Mouse (Mus musculus): ENCODE data around the gene Gm10378. TPM values are rescaled to one million over a fixed set of nuclear protein-coding genes. Genes with fewer than 3 reads are reported as not detected.
"Not testable (repeated sequence)": the region's sequence is repeated elsewhere in the genome, so short reads cannot be mapped to it uniquely, and the experiment has no call there.

Gene Gm10378
- total RNA-seq (2014; rRNA removed) (not detected in 2 replicates), polyA plus RNA-seq (2015; fragmentation: Nextera tagmentation; extraction: Ambion mirVana) (not detected in 2 replicates)

GRCm38 (mm10) chr14:42655638-42656037 lies at the start of gene Gm10378:
TSS of gene Gm10378 (plus strand) at chr14:42655938.
- H3K4me2 ChIP-seq (ENCODE audit: low read depth, low read length, poor library complexity, severe bottlenecking); H3K4me3 ChIP-seq (ENCODE audit: low read depth, low read length); ATAC-seq (ENCODE audit: low FRiP score); H3K36me3 ChIP-seq (ENCODE audit: insufficient read depth, low read length); DNase-seq (ENCODE audit: low spot score); H3K9ac ChIP-seq (replicated peaks; ENCODE audit: low read length, poor library complexity, severe bottlenecking); H3K27ac ChIP-seq (ENCODE audit: low read depth, low read length); H3K27me3 ChIP-seq (ENCODE audit: insufficient read depth, low read length); H3K9me3 ChIP-seq (ENCODE audit: low read length); H3K4me1 ChIP-seq (ENCODE audit: insufficient read depth, low read length): not testable (repeated sequence)
- no CpG with 5 or more reads among the region's 1 CpGs for WGBS

GRCm38 (mm10) chr14:42641817-42642216 lies 13.9 kb upstream of the Gm10378 start, which contains the start of gene Gm3633:
TSS of gene Gm3633 (minus strand) at chr14:42641917.
- H3K36me3 ChIP-seq (ENCODE audit: insufficient read depth, low read length); H3K4me2 ChIP-seq (ENCODE audit: low read depth, low read length, poor library complexity, severe bottlenecking); H3K27ac ChIP-seq (ENCODE audit: low read depth, low read length); DNase-seq (ENCODE audit: low spot score); H3K4me3 ChIP-seq (ENCODE audit: low read depth, low read length); H3K27me3 ChIP-seq (ENCODE audit: insufficient read depth, low read length); ATAC-seq (ENCODE audit: low FRiP score); H3K4me1 ChIP-seq (ENCODE audit: insufficient read depth, low read length); H3K9ac ChIP-seq (replicated peaks; ENCODE audit: low read length, poor library complexity, severe bottlenecking); H3K9me3 ChIP-seq (ENCODE audit: low read length): not testable (repeated sequence)
- WGBS = 100% methylated on average over 1 of the region's 2 CpGs

Small RNAs within 50 kb of the gene (microRNA-seq; reads per million reads assigned to microRNA genes)
- gene Gm23620 (ENCODE audit: borderline number of aligned reads) (not detected), gene Gm25228 (ENCODE audit: borderline number of aligned reads) (not detected)

Other genes with a start within 250 kb of the Gm10378 start
- gene Gm8005, start 216.3 kb upstream of the Gm10378 start, total RNA-seq (2014; rRNA removed) = not detected in 2 replicates
- not detected in 2 replicates for gene Gm8005, start 216.3 kb upstream of the Gm10378 start, polyA plus RNA-seq (2015; fragmentation: Nextera tagmentation; extraction: Ambion mirVana)
- not detected in 2 replicates for gene Gm8011, start 192.1 kb upstream of the Gm10378 start, total RNA-seq (2014; rRNA removed)
- gene Gm8011, start 192.1 kb upstream of the Gm10378 start, polyA plus RNA-seq (2015; fragmentation: Nextera tagmentation; extraction: Ambion mirVana) = not detected in 2 replicates
- gene Gm8020, start 153.6 kb upstream of the Gm10378 start, total RNA-seq (2014; rRNA removed) = not detected in 2 replicates
- not detected in 2 replicates for gene Gm8020, start 153.6 kb upstream of the Gm10378 start, polyA plus RNA-seq (2015; fragmentation: Nextera tagmentation; extraction: Ambion mirVana)
- gene Gm8024, start 131.7 kb upstream of the Gm10378 start, total RNA-seq (2014; rRNA removed) = not detected in 2 replicates
- gene Gm8024, start 131.7 kb upstream of the Gm10378 start, polyA plus RNA-seq (2015; fragmentation: Nextera tagmentation; extraction: Ambion mirVana) = 0.11 TPM in 1 of 2 replicates, not detected in the other
- not detected in 2 replicates for gene Gm17124, start 56.1 kb upstream of the Gm10378 start, total RNA-seq (2014; rRNA removed)
- not detected in 2 replicates for gene Gm17124, start 56.1 kb upstream of the Gm10378 start, polyA plus RNA-seq (2015; fragmentation: Nextera tagmentation; extraction: Ambion mirVana)
- gene Gm3633, start 14.0 kb upstream of the Gm10378 start, total RNA-seq (2014; rRNA removed) = not detected in 2 replicates
- gene Gm3633, start 14.0 kb upstream of the Gm10378 start, polyA plus RNA-seq (2015; fragmentation: Nextera tagmentation; extraction: Ambion mirVana) = not detected in 2 replicates
- gene Gm3015, start 112.9 kb downstream of the Gm10378 start, total RNA-seq (2014; rRNA removed) = not detected in 2 replicates
- not detected in 2 replicates for gene Gm3015, start 112.9 kb downstream of the Gm10378 start, polyA plus RNA-seq (2015; fragmentation: Nextera tagmentation; extraction: Ambion mirVana)
- not detected in 2 replicates for gene Gm10377, start 142.0 kb downstream of the Gm10378 start, total RNA-seq (2014; rRNA removed)
- not detected in 2 replicates for gene Gm10377, start 142.0 kb downstream of the Gm10378 start, polyA plus RNA-seq (2015; fragmentation: Nextera tagmentation; extraction: Ambion mirVana)
- not detected in 2 replicates for gene Gm21977, start 197.5 kb downstream of the Gm10378 start, total RNA-seq (2014; rRNA removed)
- gene Gm21977, start 197.5 kb downstream of the Gm10378 start, polyA plus RNA-seq (2015; fragmentation: Nextera tagmentation; extraction: Ambion mirVana) = not detected in 2 replicates